Mouse (Mus musculus) olfactory bulb, adult 2 months (tissue): ENCODE results near the gene Nmrk1.

Experiments
- CTCF ChIP-seq: fragments of 200-500 bp; IDR thresholded peaks from 2 replicates; pipeline ENCODE4 v1.5.1; 2012; ENCODE audit warnings: low read depth, mild to moderate bottlenecking, low read length, moderate library complexity; ENCODE audit not compliant: insufficient read depth
- POLR2A ChIP-seq: fragments of 200-500 bp; IDR thresholded peaks from 2 replicates; pipeline ENCODE4 v1.6.1; 2012; ENCODE audit warnings: mild to moderate bottlenecking, low read depth, low read length, moderate library complexity; ENCODE audit not compliant: insufficient read depth

- TF ChIP-seq POLR2A = no peak
- no peak for TF ChIP-seq CTCF
Observed at GRCm38 (mm10) chr19:18587118-18587517, 44.6 kb upstream of the Nmrk1 start.
